Mouse (Mus musculus) mature B cell (primary cell): ENCODE measurements around the gene Keap1.
"Not testable (repeated sequence)": the region's sequence is repeated elsewhere in the genome, so short reads cannot be mapped to it uniquely, and the experiment has no call there.

Experiments
- in situ Hi-C: fragments of 300-500 bp; cut with MboI; formaldehyde crosslinking; loops from 2 replicates; pipeline ENCODE4 v1.14.3; 2019

Keap1 gene

GRCm38 (mm10) chr9:21261831-21262230 is 22.7 kb upstream of the Keap1 start:
- in situ Hi-C loops, result no loop called here

GRCm38 (mm10) chr9:21260491-21261040 is 21.4 kb upstream of the Keap1 start:
- in situ Hi-C loops, result no loop called here

GRCm38 (mm10) chr9:21256349-21256748 is 17.2 kb upstream of the Keap1 start:
- in situ Hi-C loops, result not testable (repeated sequence)

GRCm38 (mm10) chr9:21254690-21255089 is 15.5 kb upstream of the Keap1 start:
- in situ Hi-C loops, result no loop called here

- in situ Hi-C loops, result no loop called here
Observed at GRCm38 (mm10) chr9:21251116-21251735, 12.1 kb upstream of the Keap1 start.

- in situ Hi-C loops, result no loop called here
Observed at GRCm38 (mm10) chr9:21250509-21250908, 11.3 kb upstream of the Keap1 start.

- in situ Hi-C loops, result no loop called here
Observed at GRCm38 (mm10) chr9:21249629-21250508, 10.7 kb upstream of the Keap1 start.

GRCm38 (mm10) chr9:21248326-21248725 is 9.2 kb upstream of the Keap1 start, which contains the start of gene S1pr5:
TSS of gene S1pr5 (minus strand) at chr9:21248443.
- in situ Hi-C loops, result no loop called here

- in situ Hi-C loops, result no loop called here
Observed at GRCm38 (mm10) chr9:21246342-21246741, 7.2 kb upstream of the Keap1 start.

- in situ Hi-C loops, result no loop called here
Observed at GRCm38 (mm10) chr9:21245113-21245487, 5.9 kb upstream of the Keap1 start.

GRCm38 (mm10) chr9:21244428-21245112 is 5.4 kb upstream of the Keap1 start:
- in situ Hi-C loops, result no loop called here

GRCm38 (mm10) chr9:21243826-21244427 is 4.8 kb upstream of the Keap1 start:
- in situ Hi-C loops, result no loop called here

GRCm38 (mm10) chr9:21241343-21241742 is 2.2 kb upstream of the Keap1 start:
- in situ Hi-C loops, result no loop called here

GRCm38 (mm10) chr9:21239465-21239848 is 296 bp upstream of the Keap1 start:
- in situ Hi-C loops, result no loop called here

GRCm38 (mm10) chr9:21238004-21238732 is 993 bp downstream of the Keap1 start:
- in situ Hi-C loops, result no loop called here

- in situ Hi-C loops, result no loop called here
Observed at GRCm38 (mm10) chr9:21237368-21238003, 1.7 kb downstream of the Keap1 start.

GRCm38 (mm10) chr9:21236991-21237367 is 2.2 kb downstream of the Keap1 start:
- in situ Hi-C loops, result no loop called here

GRCm38 (mm10) chr9:21235341-21235740 is 3.8 kb downstream of the Keap1 start:
- in situ Hi-C loops, result no loop called here

- in situ Hi-C loops, result no loop called here
Observed at GRCm38 (mm10) chr9:21233805-21234204, 5.4 kb downstream of the Keap1 start.

GRCm38 (mm10) chr9:21233366-21233765 is 5.8 kb downstream of the Keap1 start:
- in situ Hi-C loops, result no loop called here

GRCm38 (mm10) chr9:21232867-21233266 is 6.3 kb downstream of the Keap1 start:
- in situ Hi-C loops, result no loop called here
